Mouse (Mus musculus) MEL (cell line): ENCODE results near the gene Gm45623. TPM values are rescaled to one million over a fixed set of nuclear protein-coding genes. Genes with fewer than 3 reads are reported as not detected.

ENCODE experiments used
- DNase-seq: peaks from one replicate; pipeline ENCODE4 v3.0.0; 2011; ENCODE audit warnings: low read depth, low spot score
- H3K27ac ChIP-seq: 2 replicates; pipeline ENCODE4 v1.5.1; 2012; ENCODE audit warnings: low read depth, mild to moderate bottlenecking, control low read depth, low read length, moderate library complexity; ENCODE audit not compliant: control insufficient read depth
- H3K27me3 ChIP-seq, 2 experiments: fragments of 150-350 bp in 1 of 2; sonication (generic) in 1 of 2; 2 replicates each; pipeline ENCODE4 v1.6.1; 2012; ENCODE audit warnings: low read length in 2 of 2, mild to moderate bottlenecking in 2 of 2, improper control_type of control experiment in 1 of 2, moderate library complexity in 1 of 2; ENCODE audit not compliant: insufficient read depth in 2 of 2, control insufficient read depth in 1 of 2
- H3K36me3 ChIP-seq, 2 experiments: 2 replicates each; pipeline ENCODE4 v1.6.1; 2012 to 2014; ENCODE audit warnings: low read length in 2 of 2, improper control_type of control experiment in 1 of 2, inconsistent platforms in 1 of 2, mild to moderate bottlenecking in 1 of 2; ENCODE audit not compliant: insufficient read depth in 2 of 2, control insufficient read depth in 1 of 2
- H3K4me1 ChIP-seq, 2 experiments: fragments of 150-350 bp in 1 of 2; sonication (generic) in 1 of 2; 2 replicates each; pipeline ENCODE4 v1.6.1; 2012; ENCODE audit warnings: low read length in 2 of 2, improper control_type of control experiment in 1 of 2, mild to moderate bottlenecking in 1 of 2; ENCODE audit not compliant: insufficient read depth in 2 of 2, control insufficient read depth in 1 of 2
- H3K4me3 ChIP-seq, 2 experiments: fragments of 150-350 bp in 1 of 2; sonication (generic) in 1 of 2; 2 replicates each; pipeline ENCODE4 v1.5.1; 2012; ENCODE audit warnings: low read depth in 2 of 2, low read length in 2 of 2, mild to moderate bottlenecking in 2 of 2, moderate library complexity in 2 of 2, control low read depth in 1 of 2, improper control_type of control experiment in 1 of 2; ENCODE audit not compliant: control insufficient read depth in 1 of 2, insufficient read depth in 1 of 2
- H3K79me2 ChIP-seq: 2 replicates; pipeline ENCODE4 v1.6.1; 2012; ENCODE audit warnings: mild to moderate bottlenecking, low read length, moderate library complexity; ENCODE audit not compliant: control insufficient read depth, poor library complexity, insufficient read depth
- H3K9ac ChIP-seq: 2 replicates; pipeline ENCODE4 v1.6.1; 2012; ENCODE audit warnings: low read depth, mild to moderate bottlenecking, control low read depth, low read length, moderate library complexity; ENCODE audit not compliant: control insufficient read depth, poor library complexity, severe bottlenecking
- H3K9me3 ChIP-seq: fragments of 150-350 bp; sonication (generic); replicated peaks from 2 replicates; pipeline ENCODE4 v1.6.1; 2012; ENCODE audit warnings: mild to moderate bottlenecking, low read length, improper control_type of control experiment, moderate library complexity; ENCODE audit not compliant: insufficient read depth
- BHLHE40 ChIP-seq: IDR thresholded peaks from 2 replicates; pipeline ENCODE4 v1.6.1; 2012; ENCODE audit warnings: low read depth, mild to moderate bottlenecking, inconsistent platforms, low read length, improper control_type of control experiment, borderline replicate concordance
- CHD2 ChIP-seq: IDR thresholded peaks from 2 replicates; pipeline ENCODE4 v1.6.1; 2011; ENCODE audit warnings: low read length, improper control_type of control experiment
- EP300 ChIP-seq, 2 experiments: IDR thresholded peaks; 2 replicates each; pipeline ENCODE4 v1.6.1; 2011; ENCODE audit warnings: improper control_type of control experiment in 2 of 2, low read length in 2 of 2, low read depth in 1 of 2, mild to moderate bottlenecking in 1 of 2
- ETS1 ChIP-seq: IDR thresholded peaks from 2 replicates; pipeline ENCODE4 v1.6.1; 2012; ENCODE audit warnings: low read depth, mild to moderate bottlenecking, inconsistent platforms, low read length, improper control_type of control experiment, moderate library complexity
- HCFC1 ChIP-seq: IDR thresholded peaks from 2 replicates; pipeline ENCODE4 v1.6.1; 2012; ENCODE audit warnings: low read depth, mild to moderate bottlenecking, inconsistent platforms, low read length, improper control_type of control experiment, moderate library complexity
- KAT2A ChIP-seq: conservative IDR thresholded peaks from 2 replicates; pipeline ENCODE4 v1.6.1; 2012; ENCODE audit warnings: low read depth, low read length, improper control_type of control experiment, inconsistent platforms
- MAFK ChIP-seq: IDR thresholded peaks from 2 replicates; pipeline ENCODE4 v1.6.1; 2011; ENCODE audit warnings: low read depth, mild to moderate bottlenecking, low read length, improper control_type of control experiment, borderline replicate concordance
- MAX ChIP-seq: IDR thresholded peaks from 2 replicates; pipeline ENCODE4 v1.6.1; 2011; ENCODE audit warnings: low read length, improper control_type of control experiment
- MAZ ChIP-seq: IDR thresholded peaks from 2 replicates; pipeline ENCODE4 v1.6.1; 2012; ENCODE audit warnings: low read depth, mild to moderate bottlenecking, inconsistent platforms, low read length, improper control_type of control experiment
- MYB ChIP-seq: IDR thresholded peaks from 2 replicates; pipeline ENCODE4 v1.6.1; 2011; ENCODE audit warnings: mild to moderate bottlenecking, low read depth, low read length, improper control_type of control experiment
- NELFE ChIP-seq: IDR thresholded peaks from 2 replicates; pipeline ENCODE4 v1.6.1; 2011; ENCODE audit warnings: low read depth, low read length, improper control_type of control experiment
- NRF1 ChIP-seq: IDR thresholded peaks from 2 replicates; pipeline ENCODE4 v1.6.1; 2014; ENCODE audit warnings: low read depth, mild to moderate bottlenecking, inconsistent platforms, low read length, improper control_type of control experiment, moderate library complexity; ENCODE audit not compliant: poor library complexity, insufficient read depth, severe bottlenecking
- POLR2A ChIP-seq, 2 experiments: IDR thresholded peaks; 2 replicates each; pipeline ENCODE4 v1.6.1; 2011 to 2012; ENCODE audit warnings: low read length in 2 of 2, mild to moderate bottlenecking in 2 of 2, control low read depth in 1 of 2, improper control_type of control experiment in 1 of 2, low read depth in 1 of 2, moderate library complexity in 1 of 2; ENCODE audit not compliant: control insufficient read depth in 1 of 2, insufficient read depth in 1 of 2, poor library complexity in 1 of 2
- POLR2AphosphoS2 ChIP-seq: IDR thresholded peaks from 2 replicates; pipeline ENCODE4 v1.6.1; 2011; ENCODE audit warnings: low read length, improper control_type of control experiment
- RAD21 ChIP-seq: IDR thresholded peaks from 2 replicates; pipeline ENCODE4 v1.6.1; 2011; ENCODE audit warnings: mild to moderate bottlenecking, low read depth, low read length, improper control_type of control experiment
- RCOR1 ChIP-seq: IDR thresholded peaks from 2 replicates; pipeline ENCODE4 v1.6.1; 2012; ENCODE audit warnings: low read depth, mild to moderate bottlenecking, inconsistent platforms, low read length, improper control_type of control experiment
- TAL1 ChIP-seq: IDR thresholded peaks from 2 replicates; pipeline ENCODE4 v1.6.1; 2012; ENCODE audit warnings: mild to moderate bottlenecking, inconsistent platforms, low read length, moderate library complexity, mixed read lengths
- TBP ChIP-seq: IDR thresholded peaks from 2 replicates; pipeline ENCODE4 v1.8.0; 2011; ENCODE audit warnings: low read depth, low read length, improper control_type of control experiment
- UBTF ChIP-seq: IDR thresholded peaks from 2 replicates; pipeline ENCODE4 v1.6.1; 2012; ENCODE audit warnings: low read depth, mild to moderate bottlenecking, inconsistent platforms, low read length, improper control_type of control experiment, moderate library complexity, borderline replicate concordance; ENCODE audit not compliant: insufficient read depth
- ZC3H11A ChIP-seq: IDR thresholded peaks from 2 replicates; pipeline ENCODE4 v1.6.1; 2012; ENCODE audit warnings: low read depth, mild to moderate bottlenecking, inconsistent platforms, low read length, improper control_type of control experiment
- ZKSCAN1 ChIP-seq: IDR thresholded peaks from 2 replicates; pipeline ENCODE4 v1.6.1; 2012; ENCODE audit warnings: low read depth, mild to moderate bottlenecking, inconsistent platforms, low read length, improper control_type of control experiment, moderate library complexity
- ZMIZ1 ChIP-seq: IDR thresholded peaks from 2 replicates; pipeline ENCODE4 v1.6.1; 2012; ENCODE audit warnings: low read depth, mild to moderate bottlenecking, inconsistent platforms, low read length, improper control_type of control experiment, moderate library complexity
- polyA plus RNA-seq, 2 experiments: library from polyadenylated mRNA; stranded (reverse) in 1 of 2; unstranded in 1 of 2; fragments of >175 nt in 1 of 2; fragments of >200 nt in 1 of 2; gene quantifications; 2 replicates each; pipeline versions ENCODE4 v1.2.1 to v1.2.4; 2012; ENCODE audit warnings: low replicate concordance in 2 of 2, low read depth in 1 of 2; ENCODE audit not compliant: insufficient read length in 2 of 2, insufficient read depth in 1 of 2, missing spikeins in 1 of 2
- total RNA-seq: library from RNA; depleted of rRNA; stranded (reverse); fragments of 300-350 nt; gene quantifications from 2 replicates; pipeline ENCODE4 v1.2.3, GENCODE M21; 2012

Gm45623 gene
- total and polyA plus RNA-seq, 3 experiments: not detected

DNA sequence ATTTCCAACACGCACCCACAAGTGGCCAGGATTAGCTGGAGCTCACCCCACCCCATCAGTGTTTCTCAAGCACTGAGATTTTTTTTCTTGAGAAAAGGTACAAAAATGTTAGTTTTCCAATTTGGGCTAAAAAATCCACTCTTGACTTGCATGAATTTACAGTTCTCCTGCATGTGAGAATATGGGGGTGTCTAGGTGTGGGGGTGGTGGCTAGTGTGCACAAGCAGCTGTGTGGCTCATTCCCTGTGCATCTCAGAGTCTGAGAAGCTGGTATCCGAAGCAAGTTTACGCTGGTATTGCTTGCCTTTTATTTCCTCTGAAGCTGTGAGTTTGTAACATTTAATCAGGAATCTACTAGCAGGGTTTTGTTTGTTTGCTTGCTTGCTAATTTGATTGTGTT, 37.1 kb upstream of the Gm45623 start:
- no peak for DNase-seq
- Histone ChIP-seq H3K4me1 (no peaks in the 10 kb centered on the region), H3K79me2 (no peaks in the 10 kb centered on the region), H3K27ac (no peak overlapping the region), H3K36me3 (no peaks in the 10 kb centered on the region), H3K9me3 (no peaks in the 10 kb centered on the region), H3K27me3 (no peaks in the 10 kb centered on the region), H3K9ac (no peak overlapping the region), H3K4me3 (no peak overlapping the region)
- no peak for TF ChIP-seq RAD21
- no peak for TF ChIP-seq MAZ
- no peak for TF ChIP-seq RCOR1
- no peak for TF ChIP-seq TAL1
- no peak for TF ChIP-seq NELFE
- TF ChIP-seq NRF1: no peak
- no peak for TF ChIP-seq POLR2AphosphoS2
- TF ChIP-seq POLR2A (IDR thresholded peaks at IDR 0.05; ENCODE audit: control insufficient read depth in 1 of 2, insufficient read depth in 1 of 2, low read depth in 1 of 2, low read length in 2 of 2, poor library complexity in 1 of 2): no peak

DNA sequence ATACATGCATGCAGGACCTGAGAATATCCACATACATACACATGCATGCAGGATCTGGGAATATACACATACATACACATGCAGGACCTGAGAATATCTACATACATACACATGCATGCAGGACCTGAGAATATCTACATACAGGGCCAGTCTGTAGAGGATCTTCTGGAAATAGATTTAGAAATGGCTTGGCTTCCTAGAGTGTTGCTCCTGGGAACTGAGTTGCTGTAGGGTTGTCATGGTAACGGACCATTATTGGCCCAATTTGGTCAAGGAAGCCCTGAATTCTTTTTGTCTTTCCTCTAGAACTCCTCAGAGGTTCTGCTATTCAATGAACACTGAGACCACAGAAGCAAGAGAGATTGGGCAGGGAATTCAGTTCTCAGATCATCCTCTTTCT, 29.0 kb upstream of the Gm45623 start:
- Histone ChIP-seq H3K36me3 (no peaks in the 10 kb centered on the region), H3K27ac (no peak overlapping the region), H3K9me3 (no peaks in the 10 kb centered on the region), H3K27me3 (no peaks in the 10 kb centered on the region), H3K9ac (no peak overlapping the region), H3K4me3 (no peak overlapping the region), H3K4me1 (no peaks in the 10 kb centered on the region), H3K79me2 (no peaks in the 10 kb centered on the region)
- no peak for DNase-seq
- no peak for TF ChIP-seq EP300 (IDR thresholded peaks at IDR 0.05; ENCODE audit: low read depth in 1 of 2, low read length in 2 of 2)
- no peak for TF ChIP-seq CHD2
- TF ChIP-seq ZC3H11A: no peak
- no peak for TF ChIP-seq MAX
- TF ChIP-seq UBTF: no peak
- no peak for TF ChIP-seq MYB
- no peak for TF ChIP-seq KAT2A
- TF ChIP-seq RCOR1: no peak
- no peak for TF ChIP-seq POLR2AphosphoS2
- no peak for TF ChIP-seq MAFK
- no peak for TF ChIP-seq NRF1
- no peak for TF ChIP-seq TBP
- no peak for TF ChIP-seq ETS1
- TF ChIP-seq ZKSCAN1: no peak
- TF ChIP-seq BHLHE40: no peak
- no peak for TF ChIP-seq HCFC1
- no peak for TF ChIP-seq ZMIZ1
